Mouse (Mus musculus): Measurements from ENCODE around the gene Tcirg1. TPM values are rescaled to one million over a fixed set of nuclear protein-coding genes. Genes with fewer than 3 reads are reported as not detected.

Tcirg1 gene
- total and polyA plus RNA-seq, 2 experiments from 2014 or later = 12.8 to 32.1 TPM

DNA sequence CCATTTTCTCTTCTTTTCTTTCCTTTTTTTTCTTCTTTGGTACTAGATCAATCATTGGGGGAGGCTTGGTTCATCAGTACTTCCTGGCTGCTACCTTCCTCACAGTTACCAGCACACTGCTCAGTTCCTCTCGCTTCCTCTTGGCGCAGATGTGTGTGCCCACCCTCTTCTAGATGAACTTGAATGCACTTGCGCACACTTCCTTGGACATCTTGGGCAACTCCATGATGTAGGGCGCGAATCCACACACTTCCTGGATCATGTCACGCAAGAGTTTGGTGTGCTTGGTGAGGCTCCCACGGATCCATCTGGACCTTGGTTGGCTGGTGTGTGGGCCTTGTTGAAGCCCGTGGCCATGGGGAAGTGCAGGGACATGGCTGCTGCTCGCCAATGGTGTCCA is 24.8 kb upstream of the Tcirg1 start:
- no peak overlapping the region for H3K4me3 ChIP-seq (ENCODE audit: low read depth, low read length)
- H3K27me3 ChIP-seq (ENCODE audit: control insufficient read depth, insufficient read depth, low read length) = no peaks in the 10 kb centered on the region; the same call in 1 of the 2 replicates
- H3K36me3 ChIP-seq (replicated peaks; ENCODE audit: control insufficient read depth, insufficient read depth, low read length) = no peaks in the 10 kb centered on the region
- no peak for ATAC-seq (ENCODE audit: insufficient read depth, low read depth)
- TF ChIP-seq CTCF (IDR thresholded peaks at IDR 0.05; ENCODE audit: low read depth) (no peak), EP300 (IDR thresholded peaks at IDR 0.05; ENCODE audit: low read depth) (no peak)
- no peak overlapping the region for H3K9ac ChIP-seq (replicated peaks; ENCODE audit: low read depth, low read length)
- H3K27ac ChIP-seq (ENCODE audit: low read depth) = no peak overlapping the region
- H3K4me2 ChIP-seq (ENCODE audit: low read depth, low read length) = no peak overlapping the region
- H3K9me3 ChIP-seq (replicated peaks; ENCODE audit: control insufficient read depth, low read length) = no peaks in the 10 kb centered on the region
- 88% methylated on average over 9 of the region's 9 CpGs for WGBS
- peaks cover 27% of the 10 kb centered on the region for H3K4me1 ChIP-seq (ENCODE audit: control insufficient read depth, insufficient read depth)
- DNase-seq (ENCODE audit: low spot score) = no peak

DNA sequence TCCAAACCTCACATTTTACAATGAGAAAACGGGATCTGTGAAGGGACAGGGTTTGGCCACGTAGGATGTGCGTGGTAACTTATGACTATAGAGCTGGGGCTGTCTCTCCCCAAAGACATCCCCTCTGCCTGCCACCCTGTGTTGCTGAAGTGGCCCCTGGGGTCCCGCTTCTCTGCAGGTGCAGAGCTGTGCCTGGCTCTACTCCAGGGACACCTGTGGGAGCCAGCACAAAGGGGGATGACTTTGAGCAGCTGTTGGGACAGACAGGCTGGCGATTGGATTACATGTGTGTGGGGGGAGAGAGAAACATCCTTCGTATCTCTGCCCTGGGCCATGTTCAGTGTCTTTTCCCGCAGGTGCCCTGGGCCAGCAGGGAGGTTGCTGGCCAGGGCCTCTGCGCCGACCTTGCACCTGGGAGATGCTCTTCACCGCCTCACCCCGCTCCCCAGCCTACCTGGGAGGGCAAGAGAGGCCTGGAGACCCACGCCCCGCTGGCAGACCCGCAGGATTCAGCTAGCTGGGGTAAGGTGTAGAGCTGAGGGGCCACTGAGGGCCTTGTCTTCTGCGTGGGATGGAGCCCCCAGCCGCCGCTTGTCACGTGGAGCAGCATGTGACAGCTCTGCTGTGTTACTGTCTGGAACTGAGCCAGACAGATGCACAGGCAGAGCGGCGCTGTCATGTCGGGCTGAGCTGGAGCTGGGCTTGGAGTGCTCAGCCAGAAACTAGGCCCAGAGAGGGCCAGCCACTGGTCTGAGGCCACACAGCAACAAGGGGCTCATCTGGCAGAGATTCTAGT is 23.5 kb upstream of the Tcirg1 start:
- no peak for TF ChIP-seq CTCF (IDR thresholded peaks at IDR 0.05; ENCODE audit: low read depth)
- TF ChIP-seq EP300 (IDR thresholded peaks at IDR 0.05; ENCODE audit: low read depth) = no peak
- 59% methylated on average over 20 of the region's 21 CpGs for WGBS
- Histone ChIP-seq H3K4me1 (ENCODE audit: control insufficient read depth, insufficient read depth) (peaks cover 20% of the 10 kb centered on the region), H3K4me3 (ENCODE audit: low read depth, low read length) (no peak overlapping the region), H3K27ac (ENCODE audit: low read depth) (peak overlapping the region; percentile 76), H3K9me3 (replicated peaks; ENCODE audit: control insufficient read depth, low read length) (no peaks in the 10 kb centered on the region), H3K4me2 (ENCODE audit: low read depth, low read length) (no peak overlapping the region), H3K36me3 (replicated peaks; ENCODE audit: control insufficient read depth, insufficient read depth, low read length) (no peaks in the 10 kb centered on the region), H3K27me3 (ENCODE audit: control insufficient read depth, insufficient read depth, low read length) (no peaks in the 10 kb centered on the region; the same call in 1 of the 2 replicates), H3K9ac (replicated peaks; ENCODE audit: low read depth, low read length) (no peak overlapping the region)
- DNase-seq (ENCODE audit: low spot score) (no peak), ATAC-seq (ENCODE audit: insufficient read depth, low read depth) (no peak)

DNA sequence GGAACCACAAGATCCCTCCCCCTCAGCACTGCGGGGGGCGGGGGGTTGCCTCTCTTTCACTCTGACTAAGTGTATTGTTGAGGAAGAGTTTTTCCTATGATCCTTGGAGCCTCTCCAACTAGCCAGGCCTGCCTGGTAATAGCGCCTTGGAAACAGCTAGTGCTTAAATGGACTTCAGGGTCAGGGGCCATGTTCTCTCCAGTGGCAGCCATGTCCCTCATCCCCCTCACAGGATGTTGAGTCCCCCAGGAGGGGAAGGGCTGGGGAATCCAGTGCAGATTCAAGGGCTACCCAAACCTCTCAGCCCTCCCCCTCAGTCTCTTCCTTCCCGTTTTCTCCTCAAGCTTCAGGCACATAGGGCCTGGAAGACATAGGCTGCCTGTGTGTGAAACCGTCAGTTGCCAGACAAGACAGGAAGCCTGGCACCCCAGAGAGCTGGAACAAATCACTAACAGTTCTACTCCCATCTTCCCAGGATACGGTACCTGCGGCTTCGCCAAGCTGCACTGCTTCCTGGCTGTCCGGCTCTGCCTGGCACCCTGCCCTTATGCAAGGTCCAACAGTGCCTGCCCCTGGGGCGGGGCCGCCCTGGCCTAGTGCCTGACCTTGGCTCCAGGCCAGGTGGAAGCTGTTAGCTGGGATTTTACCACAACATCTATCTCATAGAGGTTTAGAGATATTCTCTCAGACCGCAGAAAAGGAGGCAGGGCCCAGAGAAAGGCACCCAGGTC is 22.4 kb upstream of the Tcirg1 start, which contains the start of gene Aldh3b1:
Aldh3b1 (minus strand) TSS at position 598 of the 731 bp plus-strand sequence.
- Histone ChIP-seq H3K4me2 (ENCODE audit: low read depth, low read length) (peak within 1 kb of the TSS; percentile 27), H3K9ac (replicated peaks; ENCODE audit: low read depth, low read length) (no peak within 1 kb of the TSS), H3K36me3 (replicated peaks; ENCODE audit: control insufficient read depth, insufficient read depth, low read length) (no peaks in the 10 kb centered on the region), H3K27ac (ENCODE audit: low read depth) (peak within 1 kb of the TSS; percentile 76), H3K4me1 (ENCODE audit: control insufficient read depth, insufficient read depth) (peaks cover 19% of the 10 kb centered on the region; the same call in 1 of the 2 replicates), H3K27me3 (ENCODE audit: control insufficient read depth, insufficient read depth, low read length) (no peaks in the 10 kb centered on the region; the same call in 1 of the 2 replicates), H3K4me3 (ENCODE audit: low read depth, low read length) (no peak within 1 kb of the TSS), H3K9me3 (replicated peaks; ENCODE audit: control insufficient read depth, low read length) (no peaks in the 10 kb centered on the region)
- WGBS = 30% methylated on average over 12 of the region's 12 CpGs
- TF ChIP-seq EP300 (IDR thresholded peaks at IDR 0.05; ENCODE audit: low read depth) (peak; percentile 61), CTCF (IDR thresholded peaks at IDR 0.05; ENCODE audit: low read depth) (0 out of 2 replicates have a peak, but pooled peaks have one; percentile 1)
- DNase-seq (ENCODE audit: low spot score) (peak; percentile 89), ATAC-seq (ENCODE audit: insufficient read depth, low read depth) (peak; percentile 81)

DNA sequence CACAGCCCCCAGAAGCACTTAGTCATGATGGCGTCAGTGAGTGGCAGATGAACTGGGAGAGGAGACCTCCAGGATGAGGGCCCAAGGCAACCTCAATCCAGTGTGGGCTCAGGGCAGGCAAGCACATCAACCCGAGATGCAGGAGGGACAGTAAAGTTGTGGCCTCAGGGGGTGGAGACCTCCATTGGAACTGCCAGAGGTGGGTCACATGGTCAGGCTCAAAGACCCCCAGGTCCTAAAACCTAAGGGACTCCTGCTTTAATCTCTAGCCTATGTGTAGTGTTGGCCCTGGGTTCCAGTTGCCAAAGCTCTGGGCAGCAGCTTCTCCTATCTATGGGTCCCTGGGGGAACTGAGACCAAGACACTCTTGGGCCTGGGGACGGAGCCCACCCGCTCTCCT is 21.8 kb upstream of the Tcirg1 start:
- Histone ChIP-seq H3K9ac (replicated peaks; ENCODE audit: low read depth, low read length) (no peak overlapping the region), H3K27me3 (ENCODE audit: control insufficient read depth, insufficient read depth, low read length) (no peaks in the 10 kb centered on the region; the same call in 1 of the 2 replicates), H3K4me1 (ENCODE audit: control insufficient read depth, insufficient read depth) (peaks cover 25% of the 10 kb centered on the region; the same call in 1 of the 2 replicates), H3K4me3 (ENCODE audit: low read depth, low read length) (no peak overlapping the region), H3K4me2 (ENCODE audit: low read depth, low read length) (no peak overlapping the region), H3K27ac (ENCODE audit: low read depth) (peak overlapping the region; percentile 76), H3K9me3 (replicated peaks; ENCODE audit: control insufficient read depth, low read length) (no peaks in the 10 kb centered on the region), H3K36me3 (replicated peaks; ENCODE audit: control insufficient read depth, insufficient read depth, low read length) (no peaks in the 10 kb centered on the region)
- no peak for DNase-seq (ENCODE audit: low spot score)
- ATAC-seq (ENCODE audit: insufficient read depth, low read depth) = no peak
- WGBS = 72% methylated on average over 4 of the region's 4 CpGs
- TF ChIP-seq EP300 (IDR thresholded peaks at IDR 0.05; ENCODE audit: low read depth) = no peak
- TF ChIP-seq CTCF (IDR thresholded peaks at IDR 0.05; ENCODE audit: low read depth) = no peak

DNA sequence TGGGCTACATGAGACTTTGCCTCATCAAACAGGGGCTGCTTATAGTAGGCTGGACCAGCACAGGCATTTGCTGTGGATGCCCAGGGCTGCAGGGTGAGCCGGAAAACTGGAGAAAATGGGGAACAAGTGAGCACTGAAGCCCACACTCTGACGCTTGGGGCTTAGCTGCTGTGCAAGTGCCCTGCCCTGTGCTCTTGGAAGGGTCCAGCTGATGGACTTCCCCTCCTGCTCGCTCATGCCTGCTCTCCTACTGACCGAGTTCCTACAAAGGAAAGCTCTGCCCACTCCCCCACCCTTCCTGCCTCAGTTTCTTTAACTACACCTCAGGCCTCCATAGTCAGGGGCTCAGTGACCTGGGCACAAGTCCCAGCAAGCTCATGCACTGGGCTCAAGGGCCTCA is 21.1 kb upstream of the Tcirg1 start:
- Histone ChIP-seq H3K27me3 (ENCODE audit: control insufficient read depth, insufficient read depth, low read length) (no peaks in the 10 kb centered on the region; the same call in 1 of the 2 replicates), H3K9ac (replicated peaks; ENCODE audit: low read depth, low read length) (no peak overlapping the region), H3K27ac (ENCODE audit: low read depth) (no peak overlapping the region), H3K36me3 (replicated peaks; ENCODE audit: control insufficient read depth, insufficient read depth, low read length) (no peaks in the 10 kb centered on the region), H3K4me1 (ENCODE audit: control insufficient read depth, insufficient read depth) (peaks cover 29% of the 10 kb centered on the region; the same call in 1 of the 2 replicates), H3K9me3 (replicated peaks; ENCODE audit: control insufficient read depth, low read length) (no peaks in the 10 kb centered on the region), H3K4me2 (ENCODE audit: low read depth, low read length) (no peak overlapping the region), H3K4me3 (ENCODE audit: low read depth, low read length) (no peak overlapping the region)
- ATAC-seq (ENCODE audit: insufficient read depth, low read depth) = no peak
- TF ChIP-seq EP300 (IDR thresholded peaks at IDR 0.05; ENCODE audit: low read depth) = no peak
- TF ChIP-seq CTCF (IDR thresholded peaks at IDR 0.05; ENCODE audit: low read depth) = no peak
- WGBS = 89% methylated on average over 4 of the region's 4 CpGs
- DNase-seq (ENCODE audit: low spot score) = no peak

Measured in heart, postnatal 0 days (tissue).